Mouse (Mus musculus) cerebellum, adult (tissue): Measurements from ENCODE around the gene Parvg.
"Not testable (repeated sequence)": the region's sequence is repeated elsewhere in the genome, so short reads cannot be mapped to it uniquely, and the experiment has no call there.

ENCODE experiments used
- ATAC-seq: cut with Nextera tagmentation; 2 replicates; pipeline ENCODE4 v1.9.2; 2017; ENCODE audit warnings: mild to moderate bottlenecking, moderate library complexity, mixed read lengths; ENCODE audit not compliant: insufficient number of reproducible peaks, low FRiP score, low TSS enrichment

Gene Parvg

GRCm38 (mm10) chr15:84323966-84324869, at the start of gene Parvg:
TSS of gene Parvg (plus strand) at chr15:84324026.
- ATAC-seq = no peak

- no peak for ATAC-seq
These were observed 47.8 kb upstream of the Parvg start for GRCm38 (mm10) chr15:84276066-84276465.

- no peak for ATAC-seq
These were observed 45.7 kb upstream of the Parvg start for GRCm38 (mm10) chr15:84278091-84278490.

GRCm38 (mm10) chr15:84278656-84279055, 45.2 kb upstream of the Parvg start:
- ATAC-seq = no peak

- ATAC-seq = no peak
These were observed 43.5 kb upstream of the Parvg start for GRCm38 (mm10) chr15:84280309-84280708.

- no peak for ATAC-seq
These were observed 43.0 kb upstream of the Parvg start for GRCm38 (mm10) chr15:84280712-84281347.

GRCm38 (mm10) chr15:84282206-84283085, 41.4 kb upstream of the Parvg start:
- no peak; the same call in 1 of the 2 replicates for ATAC-seq

- ATAC-seq = no peak
These were observed 39.8 kb upstream of the Parvg start for GRCm38 (mm10) chr15:84284059-84284458.

- no peak for ATAC-seq
These were observed 38.4 kb upstream of the Parvg start for GRCm38 (mm10) chr15:84285453-84285852.

- not testable (repeated sequence) for ATAC-seq
These were observed 34.9 kb upstream of the Parvg start for GRCm38 (mm10) chr15:84288953-84289352.

GRCm38 (mm10) chr15:84291097-84291496, 32.7 kb upstream of the Parvg start:
- no peak for ATAC-seq

- ATAC-seq = no peak
These were observed 30.2 kb upstream of the Parvg start for GRCm38 (mm10) chr15:84293590-84293989.

- ATAC-seq = no peak
These were observed 29.4 kb upstream of the Parvg start for GRCm38 (mm10) chr15:84294391-84294790.

- ATAC-seq = no peak
These were observed 28.6 kb upstream of the Parvg start for GRCm38 (mm10) chr15:84295225-84295624.

- no peak for ATAC-seq
These were observed 26.4 kb upstream of the Parvg start for GRCm38 (mm10) chr15:84297454-84297853.

- ATAC-seq = no peak
These were observed 24.9 kb upstream of the Parvg start for GRCm38 (mm10) chr15:84298804-84299370.

- ATAC-seq = 0 out of 2 replicates have a peak, but pooled peaks have one; percentile 3
These were observed 24.0 kb upstream of the Parvg start for GRCm38 (mm10) chr15:84299662-84300333.

- ATAC-seq = no peak
These were observed 23.2 kb upstream of the Parvg start for GRCm38 (mm10) chr15:84300591-84300990.

- ATAC-seq = 0 out of 2 replicates have a peak, but pooled peaks have one; percentile 17
These were observed 22.8 kb upstream of the Parvg start for GRCm38 (mm10) chr15:84301026-84301425.
